Mouse (Mus musculus): ENCODE results near the gene Myo9b. TPM values are rescaled to one million over a fixed set of nuclear protein-coding genes. Genes with fewer than 3 reads are reported as not detected.
"Not testable (repeated sequence)": the region's sequence is repeated elsewhere in the genome, so short reads cannot be mapped to it uniquely, and the experiment has no call there.

Gene Myo9b
- polyA plus RNA-seq (2021), result 71.2 TPM

DNA sequence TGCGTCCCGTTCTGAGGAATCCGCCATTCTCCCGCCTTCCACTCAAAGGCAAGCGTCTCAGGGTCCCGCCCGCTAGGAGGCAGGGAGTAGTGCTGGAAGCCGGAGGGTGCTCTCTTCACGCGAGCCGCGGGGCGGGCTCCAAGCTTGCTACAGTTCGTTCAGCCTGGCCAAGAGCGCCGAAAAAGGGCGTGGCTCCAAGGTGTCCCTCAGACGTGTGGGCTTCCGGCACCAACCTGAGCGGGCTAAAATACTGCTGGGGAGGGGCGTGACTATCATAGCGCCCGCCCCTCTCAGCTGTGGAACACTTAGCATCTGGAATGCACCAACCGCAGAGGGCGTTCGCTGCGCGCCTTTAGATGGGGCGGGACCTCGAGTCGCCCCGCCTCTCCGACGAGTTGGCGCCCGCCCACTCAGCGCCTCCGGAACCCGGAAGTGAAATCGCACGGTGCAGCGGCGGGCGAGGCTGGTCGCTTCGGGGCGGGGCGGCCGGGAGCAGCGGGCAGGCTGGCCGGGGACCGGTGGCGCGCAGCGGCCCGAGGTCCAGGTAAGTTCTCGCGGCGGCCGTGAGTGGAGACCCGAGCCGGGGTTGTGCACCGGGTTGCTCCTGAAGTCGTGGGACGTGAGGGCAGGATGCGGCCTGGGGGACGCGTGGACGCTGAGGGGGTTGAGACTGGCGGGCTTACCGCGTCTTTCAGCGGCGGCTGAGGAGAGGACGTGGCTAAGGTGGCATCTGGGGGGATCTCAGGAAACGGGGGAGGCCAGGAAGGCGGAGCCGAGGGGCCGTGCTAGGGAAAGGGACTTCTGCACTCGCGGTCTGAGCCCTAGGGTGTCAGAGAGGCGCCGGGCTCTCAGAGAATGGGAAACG, at the start of gene Myo9b, which contains the start of gene Haus8:
Myo9b (plus strand) TSS at position 429 of the 865 bp plus-strand sequence.
Haus8 (minus strand) TSS at position 649 of the 865 bp plus-strand sequence.
- ChIA-PET CTCF (interaction anchor here (1.2 kb wide), 1 partner anchor 68 kb away, joined by 4 read pairs; no protein-coding TSS in a partner anchor), POLR2A (interaction anchor here (0.8 to 1.1 kb wide), 3 partner anchors 11 to 84 kb away, joined by 3 read pairs; no protein-coding TSS in a partner anchor)
- peak; percentile 93 for DNase-seq (ENCODE audit: low read depth, low spot score)
- no peak for TF ChIP-seq CTCF (IDR thresholded peaks at IDR 0.05)
- H3K27me3 ChIP-seq, result no peaks in the 10 kb centered on the region
- in situ Hi-C loops (cut with MboI; ENCODE audit: low pct_unique_long_range_greater_than_20kb), result loop anchor here (25.0 kb wide), 1 partner anchor 260 kb away; no protein-coding TSS in a partner anchor
- ATAC-seq, result peak; percentile 97

DNA sequence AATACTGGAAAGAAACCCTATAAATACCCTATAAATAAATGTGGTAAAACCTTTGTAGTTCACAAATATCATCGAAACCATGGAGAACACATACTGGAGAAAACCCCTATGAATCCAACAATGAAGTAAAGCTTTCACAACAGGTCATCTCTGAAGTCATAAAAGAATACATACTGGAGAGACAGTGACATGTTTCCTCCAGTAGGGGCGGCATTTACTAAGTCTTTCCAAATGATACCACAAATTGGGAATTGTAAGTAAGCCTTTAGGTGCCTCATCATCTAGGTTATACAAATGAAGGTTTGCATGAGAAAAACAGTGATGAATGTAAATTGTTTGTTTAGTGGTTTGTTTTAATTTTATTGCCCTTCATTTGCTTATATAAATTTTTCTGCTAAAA, 48.0 kb upstream of the Myo9b start:
- ChIA-PET POLR2A (no interaction called here), CTCF (interaction anchor here (0.8 kb wide), 1 partner anchor 97 kb away, joined by 3 read pairs; no protein-coding TSS in a partner anchor)
- ATAC-seq (no peak), DNase-seq (ENCODE audit: low read depth, low spot score) (no peak)
- H3K27me3 ChIP-seq, result peaks cover 3% of the 10 kb centered on the region
- TF ChIP-seq CTCF (IDR thresholded peaks at IDR 0.05), result no peak
- in situ Hi-C loops (cut with MboI; ENCODE audit: low pct_unique_long_range_greater_than_20kb), result no loop called here

DNA sequence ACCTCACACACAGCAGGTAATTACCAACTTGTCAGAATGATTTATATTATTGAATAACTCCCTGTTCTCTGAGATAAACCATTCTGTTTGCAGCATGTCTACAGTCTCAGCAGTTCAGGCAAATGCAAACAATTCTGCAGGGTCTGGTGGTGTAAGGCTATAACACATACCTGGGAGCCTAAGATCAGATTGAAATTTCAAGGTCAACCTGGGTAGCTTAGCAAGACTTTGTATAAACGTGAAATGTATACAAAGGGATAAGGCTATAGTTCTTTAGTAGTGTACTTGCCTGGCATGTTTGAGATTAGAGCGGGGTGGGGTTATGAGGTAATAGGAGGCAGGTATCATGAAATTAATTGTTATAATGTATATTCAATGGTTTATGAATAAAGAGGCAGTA, 29.8 kb upstream of the Myo9b start:
- POLR2A ChIA-PET, result interaction anchor here (0.7 kb wide), 1 partner anchor 1243 kb away, joined by 3 read pairs; no protein-coding TSS in a partner anchor
- CTCF ChIA-PET, result no interaction called here
- ATAC-seq (no peak), DNase-seq (ENCODE audit: low read depth, low spot score) (no peak)
- in situ Hi-C loops (cut with MboI; ENCODE audit: low pct_unique_long_range_greater_than_20kb), result loop anchor here (25.0 kb wide), 1 partner anchor 105 kb away; no protein-coding TSS in a partner anchor
- TF ChIP-seq CTCF (IDR thresholded peaks at IDR 0.05), result no peak
- H3K27me3 ChIP-seq, result no peaks in the 10 kb centered on the region

DNA sequence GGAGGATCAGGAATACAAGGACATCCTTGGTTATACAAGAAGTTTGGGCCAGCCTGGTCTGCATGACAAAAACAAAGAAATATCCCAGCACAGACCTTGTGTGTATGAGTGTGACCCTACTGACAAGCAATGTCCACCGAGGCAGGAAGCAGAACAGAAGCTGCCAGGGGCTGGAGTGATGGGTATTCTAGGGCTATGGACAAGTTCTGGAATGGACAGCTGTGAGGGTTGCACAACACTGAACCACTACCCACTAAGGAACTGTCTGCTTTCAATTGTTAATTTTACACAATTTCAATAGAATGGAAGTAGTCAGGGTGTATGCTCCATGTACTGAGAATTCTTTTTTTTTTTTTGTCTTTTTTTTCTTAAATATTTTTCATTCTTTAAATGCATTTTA, 24.3 kb upstream of the Myo9b start:
- no peak for DNase-seq (ENCODE audit: low read depth, low spot score)

DNA sequence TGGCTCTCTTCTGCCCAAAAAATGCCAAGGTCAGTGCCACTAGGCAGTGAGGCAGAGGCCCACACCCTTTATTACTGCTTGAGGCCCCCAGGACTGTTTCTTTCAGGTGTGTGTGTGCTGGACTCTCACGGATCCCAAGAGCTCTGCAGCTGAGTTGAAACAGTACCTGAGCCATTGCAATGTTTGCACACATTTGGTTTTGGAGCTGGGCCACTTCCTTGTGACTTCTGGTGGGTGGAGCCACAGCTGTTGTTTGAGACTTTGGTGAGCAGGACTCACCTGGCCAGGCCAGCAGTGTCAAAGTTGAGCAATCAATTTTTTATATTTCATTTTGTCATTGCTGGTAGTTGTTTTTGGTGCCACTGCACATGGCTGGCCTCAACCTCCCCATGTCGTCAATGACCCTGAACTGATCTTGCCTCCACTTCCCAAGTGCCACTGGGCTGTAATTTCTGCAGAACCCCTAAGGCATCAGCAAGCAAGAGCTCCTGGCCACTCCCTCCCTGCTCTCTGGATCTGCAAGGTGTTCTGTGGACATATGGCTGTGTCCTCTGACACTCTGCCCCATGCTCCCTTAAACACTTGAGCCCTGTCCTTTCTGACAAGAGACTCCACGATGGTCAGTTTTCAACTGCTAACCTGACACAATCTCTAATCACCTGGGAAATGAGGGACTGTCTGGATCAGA, 15.8 kb upstream of the Myo9b start:
- in situ Hi-C loops (cut with MboI; ENCODE audit: low pct_unique_long_range_greater_than_20kb), result loop anchor here (25.0 kb wide), 1 partner anchor 244 kb away; no protein-coding TSS in a partner anchor
- DNase-seq (ENCODE audit: low read depth, low spot score), result no peak
- ATAC-seq, result no peak
- TF ChIP-seq CTCF (IDR thresholded peaks at IDR 0.05), result no peak
- POLR2A ChIA-PET, result no interaction called here
- no peaks in the 10 kb centered on the region for H3K27me3 ChIP-seq
- CTCF ChIA-PET, result no interaction called here

More for the DNA sequence above, 24.3 kb upstream of the Myo9b start:
- no peaks in the 10 kb centered on the region for H3K27me3 ChIP-seq
- ATAC-seq, result no peak
- no peak for TF ChIP-seq CTCF (IDR thresholded peaks at IDR 0.05)
- ChIA-PET CTCF (no interaction called here), POLR2A (no interaction called here)
- in situ Hi-C loops (cut with MboI; ENCODE audit: low pct_unique_long_range_greater_than_20kb), result loop anchor here (25.0 kb wide), 1 partner anchor 111 kb away; no protein-coding TSS in a partner anchor

DNA sequence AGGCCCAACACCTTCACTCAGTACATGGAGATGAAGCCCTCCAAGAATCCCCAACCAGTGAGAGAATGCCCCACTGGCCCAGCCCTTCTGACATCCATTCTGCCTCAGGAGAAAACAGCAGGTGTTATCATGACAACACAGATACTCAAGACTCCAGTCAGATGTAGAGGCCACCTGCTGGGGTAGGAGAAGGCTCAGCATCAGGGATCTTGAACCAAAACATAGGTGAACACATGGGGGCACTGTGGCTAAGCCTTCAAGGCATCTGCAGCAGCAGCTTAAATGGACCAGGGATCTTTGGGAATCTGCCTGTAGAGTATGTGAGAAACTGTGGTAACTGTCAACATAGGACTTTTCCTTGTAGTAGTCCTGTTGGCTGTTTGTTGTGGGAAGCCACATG, 11.3 kb upstream of the Myo9b start:
- DNase-seq (ENCODE audit: low read depth, low spot score) (no peak), ATAC-seq (no peak)
- H3K27me3 ChIP-seq, result no peaks in the 10 kb centered on the region
- POLR2A ChIA-PET, result no interaction called here
- CTCF ChIA-PET, result no interaction called here
- TF ChIP-seq CTCF (IDR thresholded peaks at IDR 0.05), result no peak
- in situ Hi-C loops (cut with MboI; ENCODE audit: low pct_unique_long_range_greater_than_20kb), result loop anchor here (25.0 kb wide), 1 partner anchor 249 kb away; no protein-coding TSS in a partner anchor

DNA sequence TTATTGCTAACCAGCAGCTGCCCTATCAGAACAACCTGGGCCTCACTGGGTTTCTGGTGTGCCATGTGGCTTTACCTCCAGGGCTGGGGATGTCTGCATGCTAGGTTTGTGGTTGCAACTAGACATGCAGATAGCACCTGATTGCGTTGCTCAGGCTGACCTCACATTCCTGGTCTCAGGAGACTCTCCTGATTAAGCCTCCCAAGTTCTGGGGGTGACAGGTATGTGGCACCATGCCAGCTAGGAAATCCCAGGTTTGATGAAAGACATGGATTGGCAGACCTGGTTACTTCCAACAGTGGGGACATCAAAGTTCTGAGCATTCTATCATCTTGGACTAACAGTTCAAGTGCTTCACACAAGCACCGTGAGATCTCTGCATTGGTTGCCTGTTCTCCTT, 4.8 kb upstream of the Myo9b start:
- CTCF ChIA-PET, result no interaction called here
- POLR2A ChIA-PET, result no interaction called here
- TF ChIP-seq CTCF (IDR thresholded peaks at IDR 0.05), result no peak
- ATAC-seq (no peak), DNase-seq (ENCODE audit: low read depth, low spot score) (no peak)
- no peaks in the 10 kb centered on the region for H3K27me3 ChIP-seq
- in situ Hi-C loops (cut with MboI; ENCODE audit: low pct_unique_long_range_greater_than_20kb), result loop anchor here (25.0 kb wide), 1 partner anchor 255 kb away; no protein-coding TSS in a partner anchor

DNA sequence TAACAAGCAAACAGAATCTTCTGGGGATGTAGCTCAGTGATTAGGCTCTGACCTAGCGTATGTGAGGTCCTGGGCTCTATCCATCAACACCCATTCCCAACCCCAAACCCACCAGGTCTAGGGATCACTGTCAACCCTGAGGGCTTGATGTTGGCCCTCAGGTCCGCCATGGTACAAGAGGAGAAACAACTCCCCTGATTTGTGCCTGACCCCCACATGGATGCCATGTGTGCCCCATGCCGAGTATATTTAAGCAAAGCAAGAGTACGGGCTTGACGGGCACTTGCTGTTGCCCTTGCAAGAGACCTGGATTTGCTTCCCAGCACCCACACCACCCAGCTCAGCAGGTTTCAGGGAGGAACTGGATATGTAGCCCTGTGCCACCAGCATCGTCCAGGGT, 4.2 kb upstream of the Myo9b start:
- in situ Hi-C loops (cut with MboI; ENCODE audit: low pct_unique_long_range_greater_than_20kb), result loop anchor here (25.0 kb wide), 1 partner anchor 256 kb away; no protein-coding TSS in a partner anchor
- ATAC-seq; POLR2A ChIA-PET; H3K27me3 ChIP-seq; CTCF ChIA-PET; DNase-seq (ENCODE audit: low read depth, low spot score): not testable (repeated sequence)

DNA sequence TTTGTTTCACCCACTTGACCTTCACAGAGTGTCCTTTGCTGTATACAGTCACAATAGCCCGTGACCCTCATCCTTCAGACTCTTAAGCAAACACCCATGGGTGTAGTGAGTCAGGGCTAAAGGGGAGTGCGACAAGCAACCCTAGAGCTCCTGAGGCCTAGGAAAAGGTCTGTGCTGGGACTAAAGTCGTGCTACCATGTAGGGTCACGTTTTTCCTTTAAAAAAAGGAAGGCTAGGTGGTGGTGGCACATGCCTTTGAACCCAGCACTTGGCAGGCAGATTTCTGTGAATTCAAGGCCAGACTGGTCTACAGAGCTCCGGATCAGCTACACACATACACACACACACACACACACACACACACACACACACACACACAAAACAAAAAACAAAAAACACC, 884 bp upstream of the Myo9b start:
- H3K27me3 ChIP-seq, result no peaks in the 10 kb centered on the region
- CTCF ChIA-PET, result interaction anchor here (1.2 kb wide), 1 partner anchor 69 kb away, joined by 4 read pairs; no protein-coding TSS in a partner anchor
- TF ChIP-seq CTCF (IDR thresholded peaks at IDR 0.05), result no peak
- in situ Hi-C loops (cut with MboI; ENCODE audit: low pct_unique_long_range_greater_than_20kb), result loop anchor here (25.0 kb wide), 1 partner anchor 259 kb away; no protein-coding TSS in a partner anchor
- POLR2A ChIA-PET, result interaction anchor here (0.5 to 1.1 kb wide), 3 partner anchors 12 to 372 kb away, joined by 3 to 4 read pairs (median 3); no protein-coding TSS in a partner anchor
- DNase-seq (ENCODE audit: low read depth, low spot score), result no peak
- no peak for ATAC-seq

DNA sequence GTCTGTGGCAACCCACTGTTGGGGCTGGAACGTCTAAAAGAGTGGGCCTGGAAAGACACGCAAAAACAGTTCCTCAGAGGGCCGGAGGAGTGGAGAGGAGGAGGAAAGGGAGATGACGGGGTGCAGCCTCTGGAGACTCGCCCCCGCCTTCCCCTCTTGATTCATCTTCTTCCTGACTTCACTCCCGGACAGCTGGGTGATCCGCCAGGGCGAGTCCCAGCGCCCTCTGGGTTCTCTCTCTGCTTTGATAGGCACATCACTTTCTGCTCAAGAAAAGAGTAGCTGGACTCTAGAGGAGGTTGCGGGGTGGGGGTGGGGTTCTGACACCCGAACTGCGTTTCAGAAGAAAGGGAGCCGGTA, 617 bp downstream of the Myo9b start:
- ChIA-PET CTCF (interaction anchor here (1.5 kb wide), 1 partner anchor 39 kb away, joined by 4 read pairs; no protein-coding TSS in a partner anchor), POLR2A (interaction anchor here (0.8 to 1.5 kb wide), 4 partner anchors 17 to 41 kb away, joined by 3 to 6 read pairs (median 6); no protein-coding TSS in a partner anchor)
- no peaks in the 10 kb centered on the region for H3K27me3 ChIP-seq
- in situ Hi-C loops (cut with MboI; ENCODE audit: low pct_unique_long_range_greater_than_20kb), result loop anchor here (25.0 kb wide), 1 partner anchor 261 kb away; no protein-coding TSS in a partner anchor
- ATAC-seq (peak; percentile 24), DNase-seq (ENCODE audit: low read depth, low spot score) (no peak)
- TF ChIP-seq CTCF (IDR thresholded peaks at IDR 0.05), result no peak

All from Patski (cell line).